Comparison of ENCODE assay signal across 16 mouse cellular contexts in genomic region chr10:61670758-61671157, GRCm38 (mm10). TPM values are rescaled to one million over a fixed set of nuclear protein-coding genes. Genes with fewer than 3 reads are reported as not detected.
DNase-seq lines count a peak whose midpoint lies in the region; TF ChIP-seq lines count a peak whose summit lies in the region.
"Had no signal": no experiment of that assay in that cellular context is flagged by ENCODE, and none has a peak within 500 bp of the region (broad histone marks: within the 10 kb centered on the region; RNA-seq: fewer than 3 reads in every experiment).

No protein-coding gene starts in this region.

- no peak overlapping the region for H3K4me3 ChIP-seq in layer of hippocampus, adult 2 months
- H3K4me3 ChIP-seq: heart, embryonic 12.5 days; limb, embryonic 12.5 days; lung, embryonic 15.5 days had no signal

- H3K27ac ChIP-seq in layer of hippocampus, adult 2 months, result no peak overlapping the region
- H3K27ac ChIP-seq: limb, embryonic 12.5 days; lung, embryonic 15.5 days had no signal

- peak; percentile 61 for TF ChIP-seq CTCF in layer of hippocampus, adult 2 months (conservative IDR thresholded peaks at IDR 0.05)

- DNase-seq in layer of hippocampus, adult 2 months (ENCODE audit: low spot score in 2 of 2), result no peak
- no peak for DNase-seq in layer of hippocampus, adult 8-10 months (ENCODE audit: low spot score in 2 of 2)
- peak; percentile 38 for DNase-seq in 416B (ENCODE audit: low read depth)
- DNase-seq in A20 (ENCODE audit: low read depth, low spot score), result peak; percentile 46
- DNase-seq in R1 (ENCODE audit: low read depth, low spot score), result peak; percentile 46
- DNase-seq in urinary bladder, adult 18-20 months (ENCODE audit: low spot score in 2 of 2), result no peak
- DNase-seq in kidney, adult 11 months, result no peak
- DNase-seq in thymus, postnatal 14 days, result no peak
- DNase-seq: adrenal gland, adult 2 months; cerebellum, postnatal 25 days; gastrocnemius, postnatal 36 days; heart, postnatal 4 days; right cerebral cortex, postnatal 14 days had no signal

RNA-seq across cellular contexts. Expression of gene Sar1a, which starts 9.3 kb away (rescaled TPM):
- 100 to 1,000 TPM; 117 to 124 TPM for total RNA-seq in layer of hippocampus, adult 2 months (2021)
- 100 to 1,000 TPM; 118 to 126 (median 121) TPM for total RNA-seq in layer of hippocampus, adult 8-10 months (2022)

RNA-seq across cellular contexts. Expression of gene Ppa1, which starts 22.4 kb away (rescaled TPM):
- 10 to 100 TPM; 96.5 to 98.5 TPM for total RNA-seq in layer of hippocampus, adult 2 months (2021)
- 100 to 1,000 TPM in 3 of 4 experiments, 10 to 100 TPM in 1; 98.3 to 113 (median 102) TPM for total RNA-seq in layer of hippocampus, adult 8-10 months (2022)

RNA-seq across cellular contexts. Expression of gene Tysnd1, which starts 24.6 kb away (rescaled TPM):
- total RNA-seq in layer of hippocampus, adult 2 months (2021), result 10 to 100 TPM; 23.3 to 23.8 TPM
- total RNA-seq in layer of hippocampus, adult 8-10 months (2022), result 10 to 100 TPM; 20.2 to 22.9 (median 20.8) TPM

RNA-seq across cellular contexts. Expression of gene Aifm2, which starts 44.3 kb away (rescaled TPM):
- total RNA-seq in layer of hippocampus, adult 2 months (2021), result 1 to 10 TPM; 7.1 to 7.8 TPM
- total RNA-seq in layer of hippocampus, adult 8-10 months (2022), result 10 to 100 TPM in 1 of 4 experiments, 1 to 10 TPM in 3; 9.4 to 11.2 (median 9.4) TPM

Comparison
In these comparisons a context has a peak if more than half of its experiments do, and no peak if none do; other contexts are left out.
1. DNase-seq: peak in 416B (single experiment), A20 (single experiment) and R1 (single experiment); none in layer of hippocampus, adult 2 months (0 of 2), layer of hippocampus, adult 8-10 months (0 of 2), urinary bladder, adult 18-20 months (0 of 2), kidney, adult 11 months (single experiment) and thymus, postnatal 14 days (single experiment).